Mouse (Mus musculus) spleen, adult 2 months (tissue): ENCODE results near the gene Olfr453.

ENCODE experiments used
- CTCF ChIP-seq: fragments of 200-500 bp; IDR thresholded peaks from 2 replicates; pipeline ENCODE4 v1.5.1; 2011; ENCODE audit warnings: mild to moderate bottlenecking, inconsistent platforms; ENCODE audit not compliant: insufficient read depth, insufficient read length, insufficient replicate concordance; ENCODE audit errors: extremely low read depth
- POLR2A ChIP-seq: fragments of 200-500 bp; IDR thresholded peaks from 2 replicates; pipeline ENCODE4 v1.6.1; 2011; ENCODE audit warnings: low read depth, low read length, inconsistent platforms

GRCm38 (mm10) chr6:42709291-42710211 lies 29.6 kb upstream of the Olfr453 start, which contains the start of gene Tcaf1:
- no peak for TF ChIP-seq CTCF
- TF ChIP-seq POLR2A, result no peak
